27 mouse cellular contexts compared by ENCODE assay signal in the genomic region with DNA sequence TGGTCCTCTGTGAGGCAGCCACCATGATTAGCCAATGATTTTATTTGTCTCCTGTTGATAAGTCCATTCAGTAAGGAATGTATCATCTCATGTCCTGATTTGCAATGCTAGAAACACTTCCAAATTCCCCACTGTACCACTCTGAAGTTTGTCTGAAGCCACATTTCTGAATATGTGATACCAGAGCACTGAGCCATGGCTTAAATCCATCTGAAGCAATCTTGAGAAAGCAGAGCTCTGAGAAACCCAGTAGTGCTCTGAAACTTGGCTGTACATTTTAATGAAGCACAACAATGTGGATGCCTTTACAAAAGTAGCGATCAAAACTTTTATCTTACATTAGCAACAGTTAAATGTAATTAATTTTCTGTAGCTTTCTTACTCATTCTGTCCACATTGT.
"Had no signal": no experiment of that assay in that cellular context is flagged by ENCODE, and none has a peak within 500 bp of the region (broad histone marks: within the 10 kb centered on the region; RNA-seq: fewer than 3 reads in every experiment).

No protein-coding gene starts in this region.

- H3K4me1 ChIP-seq: embryonic facial prominence, embryonic 10.5 days; embryonic facial prominence, embryonic 12.5 days; embryonic facial prominence, embryonic 13.5 days; embryonic facial prominence, embryonic 15.5 days; forebrain, embryonic 10.5 days; forebrain, embryonic 12.5 days; forebrain, embryonic 13.5 days; forebrain, embryonic 15.5 days; heart, embryonic 10.5 days had no signal

- ATAC-seq: forebrain, embryonic 13.5 days; forebrain, embryonic 14.5 days; forebrain, embryonic 15.5 days; forebrain, embryonic 16.5 days; forebrain, postnatal 0 days had no signal

- H3K27ac ChIP-seq: embryonic facial prominence, embryonic 10.5 days; embryonic facial prominence, embryonic 12.5 days; embryonic facial prominence, embryonic 13.5 days; embryonic facial prominence, embryonic 15.5 days; forebrain, embryonic 10.5 days; forebrain, embryonic 12.5 days; forebrain, embryonic 13.5 days; forebrain, embryonic 15.5 days; gastrocnemius, adult 2 months; heart, adult 2 months; heart, embryonic 10.5 days had no signal

- H3K4me3 ChIP-seq: embryonic facial prominence, embryonic 10.5 days; embryonic facial prominence, embryonic 12.5 days; embryonic facial prominence, embryonic 13.5 days; embryonic facial prominence, embryonic 15.5 days; erythroblast, embryonic 14.5 days; forebrain, embryonic 10.5 days; forebrain, embryonic 12.5 days; forebrain, embryonic 13.5 days; forebrain, embryonic 15.5 days; gastrocnemius, adult 2 months; heart, adult 2 months; heart, embryonic 10.5 days had no signal

- H3K4me2 ChIP-seq: embryonic facial prominence, embryonic 12.5 days; embryonic facial prominence, embryonic 13.5 days; embryonic facial prominence, embryonic 15.5 days; forebrain, embryonic 12.5 days; forebrain, embryonic 13.5 days; forebrain, embryonic 15.5 days had no signal

- DNase-seq: cerebellum, adult 9-11 months; cerebellum, postnatal 10 days; cerebellum, postnatal 14 days; cerebellum, postnatal 25 days; cerebellum, postnatal 36 days; embryo, embryonic 11 days; forebrain, postnatal 0 days; gastrocnemius, adult 2 months; gastrocnemius, postnatal 10 days; gastrocnemius, postnatal 14 days; gastrocnemius, postnatal 25 days; gastrocnemius, postnatal 36 days; heart, adult 11 months; heart, adult 18-20 months; heart, adult 2 months had no signal

- H3K27me3 ChIP-seq: embryonic facial prominence, embryonic 12.5 days; embryonic facial prominence, embryonic 13.5 days; embryonic facial prominence, embryonic 15.5 days; forebrain, embryonic 12.5 days; forebrain, embryonic 13.5 days; forebrain, embryonic 15.5 days had no signal

- H3K36me3 ChIP-seq: embryonic facial prominence, embryonic 10.5 days; embryonic facial prominence, embryonic 12.5 days; embryonic facial prominence, embryonic 13.5 days; embryonic facial prominence, embryonic 15.5 days; forebrain, embryonic 10.5 days; forebrain, embryonic 12.5 days; forebrain, embryonic 15.5 days; heart, embryonic 10.5 days had no signal
